Mouse (Mus musculus) liver, embryonic 15.5 days (tissue): ENCODE data around the gene Dcst1. TPM values are rescaled to one million over a fixed set of nuclear protein-coding genes. Genes with fewer than 3 reads are reported as not detected.

ENCODE experiments used
- ATAC-seq: fragments of 200-750 bp; cut with Nextera tagmentation; 2 replicates; pipeline ENCODE4 v1.8.0; 2017; ENCODE audit warnings: moderate number of reproducible peaks, mild to moderate bottlenecking, moderate library complexity; ENCODE audit not compliant: insufficient read depth
- H3K27ac ChIP-seq: fragments of 300-500 bp; sonication (generic); replicated peaks from 2 replicates; pipeline ENCODE4 v1.5.1; 2015; ENCODE audit warnings: mild to moderate bottlenecking, inconsistent platforms
- H3K27me3 ChIP-seq: fragments of 300-500 bp; sonication (generic); 2 replicates; pipeline ENCODE4 v1.6.1; 2015; ENCODE audit warnings: mild to moderate bottlenecking, inconsistent platforms
- H3K36me3 ChIP-seq: fragments of 300-500 bp; sonication (generic); replicated peaks from 2 replicates; pipeline ENCODE4 v1.6.1; 2015; ENCODE audit warnings: moderate library complexity, mild to moderate bottlenecking, inconsistent platforms
- H3K4me1 ChIP-seq: fragments of 300-500 bp; sonication (generic); replicated peaks from 2 replicates; pipeline ENCODE4 v1.6.1; 2015; ENCODE audit warnings: inconsistent platforms
- H3K4me2 ChIP-seq: fragments of 300-500 bp; sonication (generic); 2 replicates; pipeline ENCODE4 v1.6.1; 2015; ENCODE audit warnings: moderate library complexity, mild to moderate bottlenecking, inconsistent platforms
- H3K4me3 ChIP-seq: fragments of 300-500 bp; sonication (generic); replicated peaks from 2 replicates; pipeline ENCODE4 v1.5.1; 2015; ENCODE audit warnings: mild to moderate bottlenecking, inconsistent platforms
- H3K9ac ChIP-seq: fragments of 300-500 bp; sonication (generic); 2 replicates; pipeline ENCODE4 v1.6.1; 2015; ENCODE audit warnings: moderate library complexity, mild to moderate bottlenecking, inconsistent platforms
- H3K9me3 ChIP-seq: fragments of 300-500 bp; sonication (generic); replicated peaks from 2 replicates; pipeline ENCODE4 v1.6.1; 2016; ENCODE audit warnings: inconsistent platforms
- WGBS: fragments of 180-500 bp; shearing (Covaris S2); methylation state at CpG from one replicate; pipeline ENCODE4 v1.1.7; 2015; ENCODE audit warnings: mixed read lengths; ENCODE audit not compliant: insufficient replicate concordance; 5-methylcytosine and 5-hydroxymethylcytosine counted together
- polyA plus RNA-seq: library from polyadenylated mRNA; unstranded; fragments of >200 nt; fragmentation: Nextera tagmentation; extraction: Ambion mirVana; gene quantifications from 2 replicates; pipeline ENCODE4 v1.2.1, GENCODE M21; 2015

Gene Dcst1
- polyA plus RNA-seq, 1 experiment from 2014 or later: not detected

DNA sequence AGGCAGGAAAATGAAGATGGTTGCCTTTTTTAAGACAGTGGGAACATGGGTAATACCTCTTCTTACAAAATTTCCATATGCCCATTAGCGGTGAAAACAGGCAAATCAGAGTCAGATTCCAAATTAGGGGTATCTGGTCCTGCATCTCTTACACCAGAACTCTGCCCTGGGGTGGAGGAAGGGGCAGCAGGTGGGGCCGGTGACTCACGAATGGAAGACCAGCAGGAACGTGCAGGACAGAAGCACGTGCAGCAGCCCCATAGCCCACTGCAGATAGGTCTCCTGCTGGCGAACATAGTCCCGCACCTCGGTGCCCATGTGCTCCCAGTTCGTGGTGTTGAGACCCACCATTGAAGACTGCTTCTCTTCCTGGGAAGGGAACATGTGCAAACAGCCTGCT, 9.0 kb downstream of the Dcst1 start:
- 57% methylated on average over 9 of the region's 9 CpGs for WGBS
- Histone ChIP-seq H3K36me3 (no peaks in the 10 kb centered on the region), H3K4me2 (no peak overlapping the region), H3K9me3 (no peaks in the 10 kb centered on the region), H3K9ac (no peak overlapping the region), H3K27me3 (peaks cover 36% of the 10 kb centered on the region), H3K4me3 (no peak overlapping the region), H3K27ac (no peak overlapping the region), H3K4me1 (peaks cover 5% of the 10 kb centered on the region; the same call in 1 of the 2 replicates)
- no peak for ATAC-seq

DNA sequence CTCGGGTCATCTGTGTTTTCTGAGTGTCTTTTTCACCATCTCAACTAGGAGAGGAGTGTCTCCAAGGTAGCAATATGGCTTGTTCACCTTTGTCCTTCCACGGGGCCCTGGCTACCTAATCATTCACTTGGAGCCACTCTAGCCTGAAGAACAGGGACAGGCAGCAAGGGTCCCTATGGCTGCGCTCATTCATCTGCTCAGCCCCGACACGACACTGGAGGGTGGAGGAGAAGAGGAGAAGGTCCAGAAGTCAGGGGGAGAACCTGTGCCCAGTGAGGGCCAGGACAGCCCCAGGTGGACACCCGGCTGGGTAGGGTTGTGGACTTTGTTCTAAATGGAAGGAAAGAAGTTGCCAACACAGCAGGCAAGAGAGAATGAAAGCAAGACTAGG, 9.5 kb downstream of the Dcst1 start:
- H3K9ac ChIP-seq: no peak overlapping the region

DNA sequence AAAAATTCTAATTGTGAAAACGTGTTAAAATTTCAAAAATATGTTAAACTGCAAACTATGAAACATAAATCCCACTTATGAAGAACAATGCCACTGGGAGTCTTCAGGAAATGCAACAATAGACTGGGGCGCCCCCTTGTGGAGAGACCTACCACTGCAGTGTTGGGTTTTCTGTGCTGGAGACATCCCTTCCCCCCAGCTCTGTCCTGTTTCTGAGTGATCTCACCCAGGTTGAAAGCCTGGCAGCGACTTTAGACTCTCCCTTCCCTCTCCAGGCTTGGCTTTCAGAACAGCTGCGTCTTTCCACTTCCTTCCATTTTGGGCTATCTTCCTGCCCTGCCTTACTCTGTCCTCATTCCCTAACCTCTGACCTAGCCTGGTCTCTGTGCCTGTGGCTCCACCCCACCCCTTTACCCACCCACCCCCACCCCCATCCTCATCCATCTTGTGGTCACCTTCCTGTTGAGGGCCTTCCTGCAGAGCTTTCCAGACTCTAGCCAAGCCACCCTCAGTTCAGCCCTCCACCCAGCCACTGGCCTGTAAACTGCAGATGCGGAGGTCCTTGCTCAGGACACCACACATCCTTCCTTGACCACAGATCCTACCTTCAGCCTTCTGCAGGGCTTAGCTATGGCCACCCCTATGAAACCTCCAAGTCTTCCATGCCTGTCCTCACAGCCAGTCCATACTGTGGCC, 10.1 kb downstream of the Dcst1 start:
- H3K36me3 ChIP-seq: no peaks in the 10 kb centered on the region
- no peaks in the 10 kb centered on the region for H3K9me3 ChIP-seq
- no peak overlapping the region for H3K27ac ChIP-seq
- 14% methylated on average over 5 of the region's 5 CpGs for WGBS
- no peak overlapping the region for H3K4me2 ChIP-seq
- no peak for ATAC-seq
- peaks cover 46% of the 10 kb centered on the region for H3K27me3 ChIP-seq
- no peak overlapping the region for H3K4me3 ChIP-seq
- no peak overlapping the region for H3K9ac ChIP-seq
- peaks cover 11% of the 10 kb centered on the region for H3K4me1 ChIP-seq

More for the DNA sequence above, 9.5 kb downstream of the Dcst1 start:
- peaks cover 5% of the 10 kb centered on the region; the same call in 1 of the 2 replicates for H3K4me1 ChIP-seq
- H3K4me2 ChIP-seq: no peak overlapping the region
- WGBS: 52% methylated on average over 6 of the region's 6 CpGs
- no peaks in the 10 kb centered on the region for H3K36me3 ChIP-seq
- H3K27ac ChIP-seq: no peak overlapping the region
- peaks cover 40% of the 10 kb centered on the region for H3K27me3 ChIP-seq
- H3K9me3 ChIP-seq: no peaks in the 10 kb centered on the region
- H3K4me3 ChIP-seq: no peak overlapping the region
- ATAC-seq: no peak

DNA sequence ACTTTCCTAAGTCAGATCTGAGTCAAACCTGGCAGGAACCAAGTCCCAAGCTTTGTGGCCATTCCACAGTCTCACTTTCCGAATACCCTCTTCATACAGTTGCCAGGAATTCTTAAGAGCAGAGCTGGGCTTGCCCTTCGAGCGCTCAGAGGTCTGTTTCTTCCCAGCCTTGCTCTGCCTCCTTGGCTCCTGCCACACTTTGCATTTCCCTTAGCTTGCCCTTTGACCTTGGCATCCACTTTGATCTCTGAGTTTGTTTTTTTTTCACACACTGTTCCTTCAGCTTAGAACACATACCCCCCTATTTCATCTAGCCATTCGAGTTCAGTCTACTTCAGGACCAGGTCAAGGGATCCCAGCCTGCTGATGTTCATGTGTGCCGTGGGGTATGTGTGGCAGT, 13.8 kb downstream of the Dcst1 start:
- Histone ChIP-seq H3K27me3 (peaks cover 80% of the 10 kb centered on the region), H3K27ac (no peak overlapping the region), H3K4me2 (no peak overlapping the region), H3K4me3 (no peak overlapping the region), H3K9ac (no peak overlapping the region), H3K36me3 (no peaks in the 10 kb centered on the region), H3K9me3 (no peaks in the 10 kb centered on the region), H3K4me1 (peaks cover 26% of the 10 kb centered on the region)
- 60% methylated on average over 5 of the region's 5 CpGs for WGBS
- no peak for ATAC-seq

DNA sequence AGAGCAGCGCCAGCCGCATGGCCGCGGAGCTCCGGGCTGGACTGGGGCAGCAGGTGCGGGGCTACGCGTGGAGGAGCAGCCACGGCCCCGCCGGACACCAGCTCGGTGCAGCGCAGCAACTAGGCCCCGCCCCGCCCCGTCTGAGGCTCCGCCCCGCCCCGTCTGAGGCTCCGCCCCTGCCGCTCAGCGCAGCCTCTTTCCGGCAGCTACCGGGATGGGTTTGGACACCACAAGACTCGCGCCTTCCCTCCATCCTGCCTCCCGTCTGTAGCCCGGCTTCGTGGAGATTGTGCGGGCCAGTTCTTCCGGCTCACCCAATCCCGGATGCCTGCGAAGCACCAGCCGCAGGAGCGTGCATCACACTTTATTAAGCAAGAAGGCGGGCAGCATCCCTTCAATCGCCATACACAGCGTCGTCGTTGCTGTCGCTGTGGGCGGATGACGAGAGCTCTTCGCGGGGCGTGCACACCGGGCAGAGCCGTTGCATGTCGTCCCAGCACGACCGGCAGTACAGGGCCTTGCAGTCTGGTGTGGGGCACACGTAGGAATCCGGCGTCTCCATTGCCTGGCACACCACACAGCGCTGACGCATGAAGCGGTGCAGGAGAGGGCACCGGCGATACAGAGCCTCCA, 15.1 kb downstream of the Dcst1 start, which contains the start of gene Adam15:
TSS of gene Adam15 (minus strand) at position 128 of the 633 bp plus-strand sequence.
- Histone ChIP-seq H3K9ac (peak within 1 kb of the TSS; percentile 37), H3K27me3 (peaks cover 75% of the 10 kb centered on the region), H3K27ac (no peak within 1 kb of the TSS), H3K36me3 (no peaks in the 10 kb centered on the region), H3K4me1 (peaks cover 26% of the 10 kb centered on the region), H3K4me3 (peak within 1 kb of the TSS; percentile 58), H3K4me2 (peak within 1 kb of the TSS; percentile 82), H3K9me3 (no peaks in the 10 kb centered on the region)
- peak; percentile 68 for ATAC-seq
- 2% methylated on average over 59 of the region's 59 CpGs for WGBS

DNA sequence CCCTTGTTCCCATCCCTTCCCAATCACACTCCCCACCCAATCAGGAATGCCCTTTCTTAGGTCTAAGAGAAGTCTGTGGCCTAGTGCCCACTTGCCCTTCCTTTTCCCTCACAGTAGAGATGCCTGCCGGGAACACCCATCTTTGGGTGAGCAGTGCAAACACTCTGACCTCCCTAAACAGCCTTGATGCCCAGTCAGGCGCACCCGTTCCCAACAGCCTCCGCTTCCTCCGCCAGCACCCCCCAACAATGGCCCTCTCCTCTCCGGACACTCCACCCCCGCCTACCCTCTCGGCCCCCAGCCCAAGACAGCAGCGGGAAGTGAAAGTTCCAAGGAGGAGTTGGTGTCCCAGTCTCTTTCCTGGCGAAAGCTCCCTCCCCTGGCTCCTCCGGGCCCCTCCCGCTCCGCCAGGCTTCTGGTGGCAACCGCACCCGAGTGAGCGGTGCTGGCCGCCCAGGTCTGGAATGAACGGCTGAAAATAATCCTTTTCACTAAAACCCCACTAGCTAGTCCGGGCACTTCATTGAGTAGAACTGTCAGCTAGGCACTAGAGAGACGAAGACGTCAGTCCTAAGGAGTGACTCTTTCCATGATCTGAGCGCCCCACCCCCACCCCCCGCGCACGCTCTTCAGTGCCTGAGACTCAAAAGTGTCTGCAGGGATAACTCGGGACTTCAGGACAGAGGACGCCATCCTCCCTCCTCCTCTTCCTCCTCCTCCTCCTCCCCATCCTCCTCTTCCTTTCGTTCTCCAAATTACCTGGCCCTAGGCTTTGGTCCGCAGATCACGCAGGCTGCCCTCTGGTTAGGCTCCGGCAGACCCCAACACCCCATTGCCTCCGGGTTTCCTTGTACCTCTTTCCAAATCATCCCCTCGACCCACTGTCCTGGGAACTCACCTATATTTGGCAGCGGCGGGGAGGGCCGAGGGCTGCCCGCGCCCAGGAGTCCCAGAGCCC, 15.9 kb downstream of the Dcst1 start:
- H3K36me3 ChIP-seq: no peaks in the 10 kb centered on the region
- 3% methylated on average over 38 of the region's 38 CpGs for WGBS
- H3K9me3 ChIP-seq: no peaks in the 10 kb centered on the region
- no peak for ATAC-seq
- peaks cover 22% of the 10 kb centered on the region for H3K4me1 ChIP-seq
- H3K27ac ChIP-seq: no peak overlapping the region
- peak overlapping the region; percentile 58 for H3K4me3 ChIP-seq
- peaks cover 73% of the 10 kb centered on the region for H3K27me3 ChIP-seq
- H3K4me2 ChIP-seq: peak overlapping the region; percentile 82
- peak overlapping the region; percentile 37 for H3K9ac ChIP-seq

DNA sequence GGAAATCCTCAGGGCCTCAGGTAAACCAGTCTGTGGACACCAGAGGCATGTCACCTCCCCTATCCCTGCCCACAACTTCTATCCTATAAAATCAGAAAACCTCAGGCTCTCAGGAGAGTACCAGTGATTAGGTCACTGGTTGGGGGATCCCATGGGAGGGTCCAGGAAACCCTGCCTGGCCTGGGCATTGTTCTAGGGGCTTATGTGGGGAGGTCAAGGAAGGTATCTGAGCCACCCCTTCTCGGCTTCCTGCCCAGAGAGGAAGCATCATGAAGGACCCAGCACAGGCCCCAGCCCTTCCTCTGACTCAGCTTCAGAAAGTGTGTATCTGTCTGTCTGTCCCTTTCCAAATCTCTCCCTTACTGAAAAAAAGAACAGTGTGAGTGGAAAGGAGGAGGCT, 17.1 kb downstream of the Dcst1 start:
- Histone ChIP-seq H3K4me1 (peaks cover 21% of the 10 kb centered on the region), H3K4me3 (no peak overlapping the region), H3K9ac (no peak overlapping the region), H3K27me3 (peaks cover 63% of the 10 kb centered on the region), H3K9me3 (no peaks in the 10 kb centered on the region), H3K36me3 (no peaks in the 10 kb centered on the region), H3K4me2 (0 out of 2 replicates have a peak overlapping the region, but pooled peaks have one; percentile 82), H3K27ac (no peak overlapping the region)
- WGBS: 11% methylated on average over 1 of the region's 1 CpGs
- ATAC-seq: no peak

DNA sequence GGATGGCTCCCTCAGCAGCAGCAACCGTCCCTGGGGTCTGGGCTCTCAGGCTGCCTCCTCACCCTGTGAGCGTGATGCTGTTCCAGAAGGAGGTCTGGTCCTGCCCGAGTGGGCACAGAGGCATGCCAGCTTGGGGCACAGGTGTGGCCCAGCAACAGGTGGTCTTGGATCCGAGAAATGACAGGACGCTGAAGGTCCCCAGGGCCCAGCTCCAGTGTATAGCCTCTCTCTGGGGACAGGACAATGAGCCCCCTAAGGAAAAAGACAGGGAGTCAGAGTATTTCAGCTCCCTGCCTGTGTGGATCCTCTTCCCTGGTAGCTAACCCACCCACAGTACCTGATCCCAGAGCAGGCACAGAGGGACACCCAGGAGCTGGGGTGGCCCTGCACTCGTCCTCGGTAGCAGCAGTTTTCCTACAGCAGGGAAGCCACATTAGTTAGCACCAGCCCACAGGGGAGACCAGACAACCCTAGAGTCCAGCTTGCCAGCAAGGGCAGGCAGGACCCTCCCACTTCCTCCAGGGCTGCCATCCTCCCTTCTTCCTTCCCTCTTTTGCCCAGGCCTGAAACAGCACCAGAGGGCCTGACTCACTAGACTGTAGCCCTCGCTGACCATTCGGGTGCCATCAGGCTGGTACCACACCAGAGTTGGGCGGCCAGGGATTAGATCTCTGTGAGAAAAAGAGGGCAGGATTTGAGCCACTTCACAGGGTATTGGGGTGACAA, 18.1 kb downstream of the Dcst1 start:
- no peak for ATAC-seq
- Histone ChIP-seq H3K4me2 (no peak overlapping the region), H3K27me3 (peaks cover 54% of the 10 kb centered on the region), H3K4me1 (peaks cover 21% of the 10 kb centered on the region), H3K27ac (no peak overlapping the region), H3K36me3 (no peaks in the 10 kb centered on the region), H3K9ac (no peak overlapping the region), H3K9me3 (no peaks in the 10 kb centered on the region), H3K4me3 (no peak overlapping the region)
- WGBS: 44% methylated on average over 10 of the region's 10 CpGs

DNA sequence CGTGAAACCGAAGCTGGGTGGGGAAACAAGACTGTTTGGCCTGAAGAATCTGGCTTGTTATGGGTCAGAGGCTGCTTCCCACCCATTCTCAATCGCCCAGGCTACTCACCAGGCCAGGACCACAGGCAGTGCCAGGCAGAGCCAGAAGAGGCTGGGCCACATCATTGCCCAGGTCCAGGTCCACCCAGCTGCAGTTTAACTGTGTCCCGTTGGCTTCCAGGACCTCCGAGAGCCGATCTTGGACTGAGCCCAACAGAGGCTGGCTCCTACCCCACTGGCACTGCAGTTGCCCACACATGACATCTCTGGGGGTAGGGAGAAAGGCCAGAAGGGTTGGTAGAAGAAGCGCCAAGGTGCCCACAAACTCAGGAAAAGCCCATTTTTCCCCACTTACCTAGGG, 21.8 kb downstream of the Dcst1 start:
- peaks cover 37% of the 10 kb centered on the region for H3K27me3 ChIP-seq
- no peaks in the 10 kb centered on the region for H3K9me3 ChIP-seq
- H3K4me2 ChIP-seq: no peak overlapping the region
- H3K4me1 ChIP-seq: peaks cover 4% of the 10 kb centered on the region; the same call in 1 of the 2 replicates
- no peak for ATAC-seq
- H3K9ac ChIP-seq: no peak overlapping the region
- H3K36me3 ChIP-seq: no peaks in the 10 kb centered on the region
- no peak overlapping the region for H3K27ac ChIP-seq
- 69% methylated on average over 7 of the region's 7 CpGs for WGBS
- no peak overlapping the region for H3K4me3 ChIP-seq

DNA sequence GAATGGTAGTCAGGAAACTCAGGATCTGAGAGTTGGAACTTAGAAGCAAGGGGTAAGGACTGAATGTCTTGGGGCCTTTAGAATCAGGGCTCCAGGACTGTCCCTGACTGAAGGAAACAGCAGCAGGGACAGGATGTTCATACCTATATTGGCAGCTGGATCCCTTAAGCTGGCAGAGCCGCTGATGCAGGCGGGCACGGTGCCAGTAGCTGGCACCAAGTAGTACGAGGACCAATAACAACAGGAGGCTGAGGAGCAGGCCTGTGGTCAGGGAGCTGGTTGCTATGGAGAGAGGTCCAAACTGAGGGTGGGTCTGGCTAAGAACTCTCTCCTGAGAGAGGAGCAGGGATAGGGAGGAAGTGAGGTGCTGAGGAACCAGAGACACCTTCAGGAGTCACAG, 23.3 kb downstream of the Dcst1 start:
- Histone ChIP-seq H3K27me3 (peaks cover 37% of the 10 kb centered on the region), H3K36me3 (no peaks in the 10 kb centered on the region), H3K4me2 (no peak overlapping the region), H3K4me1 (peaks cover 17% of the 10 kb centered on the region), H3K9ac (no peak overlapping the region), H3K27ac (no peak overlapping the region), H3K4me3 (no peak overlapping the region), H3K9me3 (no peaks in the 10 kb centered on the region)
- ATAC-seq: no peak
- 71% methylated on average over 4 of the region's 4 CpGs for WGBS
